In genomic region chr9:112078453-112078852, GRCm38 (mm10) we compare ENCODE assay signal across 19 mouse cellular contexts.
"Had no signal": no experiment of that assay in that cellular context is flagged by ENCODE, and none has a peak within 500 bp of the region (broad histone marks: within the 10 kb centered on the region; RNA-seq: fewer than 3 reads in every experiment).

No protein-coding gene starts in this region.

- H3K4me2 ChIP-seq: liver, embryonic 13.5 days; liver, embryonic 15.5 days; lung, embryonic 15.5 days; midbrain, embryonic 11.5 days; midbrain, embryonic 13.5 days; neural tube, embryonic 13.5 days; stomach, embryonic 15.5 days had no signal

- ATAC-seq: liver, postnatal 0 days; lung, postnatal 0 days; midbrain, embryonic 13.5 days had no signal

- DNase-seq: liver, embryonic 13.5 days; liver, postnatal 0 days; lung, adult 2 months; lung, postnatal 14 days; lung, postnatal 36 days; right cerebral cortex, postnatal 14 days; thymus, adult 2 months; thymus, postnatal 25 days; thymus, postnatal 4 days had no signal

- H3K9me3 ChIP-seq: liver, embryonic 13.5 days; liver, embryonic 15.5 days; lung, embryonic 15.5 days; megakaryocyte, embryonic 14.5 days; midbrain, embryonic 13.5 days; neural tube, embryonic 13.5 days; stomach, embryonic 15.5 days had no signal

- H3K27me3 ChIP-seq: liver, embryonic 13.5 days; liver, embryonic 15.5 days; lung, embryonic 15.5 days; megakaryocyte, embryonic 14.5 days; midbrain, embryonic 13.5 days; neural tube, embryonic 13.5 days; stomach, embryonic 15.5 days had no signal

- H3K4me1 ChIP-seq: liver, embryonic 13.5 days; liver, embryonic 15.5 days; lung, embryonic 15.5 days; stomach, embryonic 15.5 days had no signal

- H3K4me3 ChIP-seq: liver, embryonic 13.5 days; liver, embryonic 15.5 days; lung, embryonic 15.5 days; megakaryocyte, embryonic 14.5 days; midbrain, embryonic 13.5 days; neural tube, embryonic 13.5 days; stomach, embryonic 15.5 days had no signal

- H3K27ac ChIP-seq: liver, embryonic 13.5 days; liver, embryonic 15.5 days; lung, embryonic 15.5 days; macrophage; midbrain, embryonic 13.5 days; neural tube, embryonic 13.5 days; stomach, embryonic 15.5 days; stomach, postnatal 0 days had no signal

- H3K9ac ChIP-seq: liver, embryonic 13.5 days; liver, embryonic 15.5 days; liver, postnatal 0 days; lung, embryonic 15.5 days; midbrain, embryonic 13.5 days; neural tube, embryonic 13.5 days; stomach, embryonic 15.5 days had no signal

- H3K36me3 ChIP-seq: liver, embryonic 13.5 days; liver, embryonic 15.5 days; lung, embryonic 15.5 days; midbrain, embryonic 13.5 days; neural tube, embryonic 13.5 days; stomach, embryonic 15.5 days had no signal
